Mouse (Mus musculus) gastrocnemius, adult 8-10 months (tissue): ENCODE measurements around the gene Dennd4a. TPM values are rescaled to one million over a fixed set of nuclear protein-coding genes. Genes with fewer than 3 reads are reported as not detected.

ENCODE experiments used
- DNase-seq, 2 experiments: peaks; one replicate each; pipeline ENCODE4 v3.0.0; 2022; ENCODE audit warnings: low spot score in 2 of 2
- total RNA-seq, 4 experiments: library from RNA; stranded (reverse); gene quantifications; 2 replicates each; pipeline ENCODE4 v1.2.4; 2022

Dennd4a gene
- total RNA-seq, 4 experiments from 2014 or later, result 1.3 to 2.4 (median 2.2) TPM

GRCm38 (mm10) chr9:64913406-64913805 is 102.3 kb downstream of the Dennd4a start:
- no peak for DNase-seq

- no peak for DNase-seq
Measured at GRCm38 (mm10) chr9:64913973-64914372, 102.8 kb downstream of the Dennd4a start.

GRCm38 (mm10) chr9:64914629-64915028 is 103.5 kb downstream of the Dennd4a start:
- no peak for DNase-seq

- DNase-seq, result no peak
Measured at GRCm38 (mm10) chr9:64918560-64918959, 107.4 kb downstream of the Dennd4a start.

GRCm38 (mm10) chr9:64925771-64926170 is 114.6 kb downstream of the Dennd4a start:
- no peak for DNase-seq

- no peak for DNase-seq
Measured at GRCm38 (mm10) chr9:64926201-64926991, 115.3 kb downstream of the Dennd4a start.

GRCm38 (mm10) chr9:64930256-64930655 is 119.1 kb downstream of the Dennd4a start:
- no peak for DNase-seq

- no peak for DNase-seq
Measured at GRCm38 (mm10) chr9:64931751-64932610, 120.8 kb downstream of the Dennd4a start.

GRCm38 (mm10) chr9:64934015-64934754 is 123.0 kb downstream of the Dennd4a start:
- peak; percentile 8 to 28 for DNase-seq

- peak in 1 of 2 experiments; percentile 15 for DNase-seq
Measured at GRCm38 (mm10) chr9:64936508-64936907, 125.4 kb downstream of the Dennd4a start.

- no peak for DNase-seq
Measured at GRCm38 (mm10) chr9:64937491-64937890, 126.4 kb downstream of the Dennd4a start.

- no peak for DNase-seq
Measured at GRCm38 (mm10) chr9:64938535-64938934, 127.4 kb downstream of the Dennd4a start.

GRCm38 (mm10) chr9:64939281-64939680 is 128.1 kb downstream of the Dennd4a start:
- DNase-seq, result no peak

- no peak for DNase-seq
Measured at GRCm38 (mm10) chr9:64939790-64940189, 128.7 kb downstream of the Dennd4a start.

GRCm38 (mm10) chr9:64940731-64941346 is 129.7 kb downstream of the Dennd4a start:
- no peak for DNase-seq

- no peak for DNase-seq
Measured at GRCm38 (mm10) chr9:64941650-64942049, 130.5 kb downstream of the Dennd4a start.

- DNase-seq, result no peak
Measured at GRCm38 (mm10) chr9:64943997-64944396, 132.9 kb downstream of the Dennd4a start.

GRCm38 (mm10) chr9:64947483-64948095 is 136.4 kb downstream of the Dennd4a start:
- DNase-seq, result no peak

- DNase-seq, result no peak
Measured at GRCm38 (mm10) chr9:64951161-64951657, 140.1 kb downstream of the Dennd4a start, which contains the start of gene Slc24a1. Slc24a1 (minus strand) TSS chr9:64951607.

GRCm38 (mm10) chr9:64952055-64952454 is 140.9 kb downstream of the Dennd4a start:
- DNase-seq, result no peak
